ENCODE assay signal across 20 mouse cellular contexts in the genomic region with DNA sequence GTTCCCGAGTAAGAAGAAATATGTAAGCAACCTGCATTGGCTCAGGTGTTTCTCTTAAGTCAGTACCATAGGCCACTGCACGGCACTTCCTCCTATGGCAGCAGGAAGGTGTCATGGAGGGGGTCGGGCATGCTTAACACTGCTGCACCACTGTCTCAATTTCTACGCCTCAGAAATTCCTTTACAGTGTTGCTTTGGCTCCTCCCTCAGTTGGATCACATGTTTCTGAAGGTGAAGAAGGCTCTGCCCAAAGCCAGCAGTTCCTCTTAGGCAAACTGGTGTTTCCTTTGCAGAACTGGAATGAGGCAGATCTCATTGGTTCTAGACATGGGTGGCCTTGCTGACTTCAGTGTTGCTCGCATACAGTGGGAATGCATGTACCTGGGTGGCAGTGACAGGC.
DNase-seq lines count a peak whose midpoint lies in the region; ATAC-seq and TF ChIP-seq lines count a peak whose summit lies in the region.
"Had no signal": no experiment of that assay in that cellular context is flagged by ENCODE, and none has a peak within 500 bp of the region (broad histone marks: within the 10 kb centered on the region; RNA-seq: fewer than 3 reads in every experiment).

No protein-coding gene starts in this region.

- ATAC-seq in liver, embryonic 12.5 days: no peak
- no peak for ATAC-seq in liver, embryonic 11.5 days (replicated peaks; ENCODE audit: low FRiP score)
- peak; percentile 4; the same call in 1 of the 2 replicates for ATAC-seq in G1E (ENCODE audit: extremely low read depth, insufficient number of reproducible peaks, low FRiP score, poor library complexity, severe bottlenecking)
- peak; percentile 52 for ATAC-seq in common myeloid progenitor, adult 5-6 weeks (replicated peaks; ENCODE audit: low read depth, poor library complexity, severe bottlenecking)
- ATAC-seq in megakaryocyte progenitor cell, adult 5-6 weeks (replicated peaks; ENCODE audit: poor library complexity): peak; percentile 70
- no peak for ATAC-seq in forebrain, embryonic 16.5 days
- ATAC-seq: forebrain, embryonic 13.5 days; hindbrain, postnatal 0 days; Patski had no signal

- H3K27ac ChIP-seq in liver, embryonic 12.5 days: peak overlapping the region; percentile 60
- no peak overlapping the region; the same call in 1 of the 2 replicates for H3K27ac ChIP-seq in liver, embryonic 11.5 days (ENCODE audit: low read depth, low read length)
- no peak overlapping the region for H3K27ac ChIP-seq in forebrain, embryonic 16.5 days (ENCODE audit: low read length)
- H3K27ac ChIP-seq: embryonic facial prominence, embryonic 10.5 days; forebrain, embryonic 13.5 days; hindbrain, embryonic 12.5 days; hindbrain, postnatal 0 days had no signal

- no peak overlapping the region for H3K9ac ChIP-seq in liver, embryonic 12.5 days
- H3K9ac ChIP-seq in liver, embryonic 11.5 days (ENCODE audit: low read depth, low read length): no peak overlapping the region
- H3K9ac ChIP-seq in forebrain, embryonic 16.5 days (replicated peaks; ENCODE audit: low read depth, low read length): no peak overlapping the region
- H3K9ac ChIP-seq: forebrain, embryonic 13.5 days; heart, embryonic 12.5 days; hindbrain, embryonic 12.5 days had no signal

- peaks cover 87% of the 10 kb centered on the region for H3K4me1 ChIP-seq in liver, embryonic 12.5 days
- peaks cover 44% of the 10 kb centered on the region for H3K4me1 ChIP-seq in liver, embryonic 11.5 days (replicated peaks; ENCODE audit: control insufficient read depth, insufficient read depth, low read length)
- H3K4me1 ChIP-seq in G1E (ENCODE audit: insufficient read depth, low read depth, low read length): peaks cover 82% of the 10 kb centered on the region
- no peaks in the 10 kb centered on the region for H3K4me1 ChIP-seq in forebrain, embryonic 16.5 days (replicated peaks; ENCODE audit: control insufficient read depth, insufficient read depth, low read length)
- H3K4me1 ChIP-seq: forebrain, embryonic 13.5 days; hindbrain, embryonic 12.5 days had no signal

- H3K27me3 ChIP-seq in liver, embryonic 12.5 days (replicated peaks): no peaks in the 10 kb centered on the region
- H3K27me3 ChIP-seq in liver, embryonic 11.5 days (replicated peaks; ENCODE audit: control insufficient read depth, insufficient read depth, low read length): no peaks in the 10 kb centered on the region
- H3K27me3 ChIP-seq in G1E (ENCODE audit: insufficient read depth, low read length): no peaks in the 10 kb centered on the region
- H3K27me3 ChIP-seq in forebrain, embryonic 16.5 days (replicated peaks; ENCODE audit: control insufficient read depth, insufficient read depth, low read length): no peaks in the 10 kb centered on the region
- H3K27me3 ChIP-seq: CH12.LX; forebrain, embryonic 13.5 days; heart, embryonic 12.5 days; hindbrain, embryonic 12.5 days; Patski had no signal

- no peaks in the 10 kb centered on the region for H3K9me3 ChIP-seq in liver, embryonic 12.5 days (replicated peaks)
- H3K9me3 ChIP-seq in liver, embryonic 11.5 days (ENCODE audit: control insufficient read depth, low read length): no peaks in the 10 kb centered on the region
- H3K9me3 ChIP-seq in G1E (replicated peaks): no peaks in the 10 kb centered on the region
- H3K9me3 ChIP-seq in forebrain, embryonic 16.5 days (ENCODE audit: control insufficient read depth, low read length): no peaks in the 10 kb centered on the region
- H3K9me3 ChIP-seq: embryonic facial prominence, embryonic 10.5 days; forebrain, embryonic 13.5 days; heart, embryonic 12.5 days; hindbrain, embryonic 12.5 days had no signal

- DNase-seq in liver, embryonic 11.5 days (ENCODE audit: low spot score): no peak
- DNase-seq in G1E (ENCODE audit: low spot score) (no peak), adipocyte (ENCODE audit: low spot score) (no peak)
- DNase-seq in layer of hippocampus, postnatal 25 days (ENCODE audit: extremely low spot score in 1 of 2, low spot score in 1 of 2): no peak
- DNase-seq: adrenal gland, postnatal 10 days; cerebellum, adult 11-12 months; cerebellum, adult 9-10 months; cerebellum, postnatal 25 days; kidney, adult 11 months had no signal

- WGBS in liver, embryonic 12.5 days (ENCODE audit: insufficient replicate concordance): 67% methylated on average over 5 of the region's 5 CpGs
- WGBS in liver, embryonic 11.5 days: 73% methylated on average over 5 of the region's 5 CpGs
- 81% methylated on average over 5 of the region's 5 CpGs for WGBS in forebrain, embryonic 16.5 days

- TF ChIP-seq CTCF in G1E (IDR thresholded peaks at IDR 0.05; ENCODE audit: low read depth, low read length): no peak

- no peak overlapping the region for H3K4me3 ChIP-seq in liver, embryonic 12.5 days
- no peak overlapping the region for H3K4me3 ChIP-seq in liver, embryonic 11.5 days (ENCODE audit: low read depth, low read length)
- no peak overlapping the region for H3K4me3 ChIP-seq in G1E (ENCODE audit: low read depth, low read length)
- H3K4me3 ChIP-seq in forebrain, embryonic 16.5 days (replicated peaks; ENCODE audit: low read length): no peak overlapping the region
- H3K4me3 ChIP-seq: embryonic facial prominence, embryonic 10.5 days; forebrain, embryonic 13.5 days; heart, embryonic 12.5 days; hindbrain, embryonic 12.5 days had no signal

- H3K36me3 ChIP-seq in liver, embryonic 12.5 days: no peaks in the 10 kb centered on the region
- H3K36me3 ChIP-seq in liver, embryonic 11.5 days (ENCODE audit: control insufficient read depth, insufficient read depth, low read length): no peaks in the 10 kb centered on the region
- H3K36me3 ChIP-seq in G1E (replicated peaks): peaks cover 2% of the 10 kb centered on the region
- H3K36me3 ChIP-seq in forebrain, embryonic 16.5 days (ENCODE audit: control insufficient read depth, insufficient read depth): no peaks in the 10 kb centered on the region
- H3K36me3 ChIP-seq: embryonic facial prominence, embryonic 10.5 days; heart, embryonic 12.5 days; hindbrain, embryonic 12.5 days had no signal

- H3K4me2 ChIP-seq in liver, embryonic 12.5 days: no peak overlapping the region
- no peak overlapping the region for H3K4me2 ChIP-seq in liver, embryonic 11.5 days
- H3K4me2 ChIP-seq in forebrain, embryonic 16.5 days (ENCODE audit: low read length): no peak overlapping the region
- H3K4me2 ChIP-seq: forebrain, embryonic 13.5 days; heart, embryonic 12.5 days; hindbrain, embryonic 12.5 days had no signal

Comparison
In these comparisons a context has a peak if more than half of its experiments do, and no peak if none do; other contexts are left out.
1. ATAC-seq: peak in G1E (single experiment), common myeloid progenitor, adult 5-6 weeks (single experiment) and megakaryocyte progenitor cell, adult 5-6 weeks (single experiment); none in liver, embryonic 12.5 days (single experiment), liver, embryonic 11.5 days (single experiment) and forebrain, embryonic 16.5 days (single experiment).